Mouse (Mus musculus) common myeloid progenitor, adult 5-6 weeks (primary cell): ENCODE results near the gene Pon1. TPM values are rescaled to one million over a fixed set of nuclear protein-coding genes. Genes with fewer than 3 reads are reported as not detected.
"Not testable (repeated sequence)": the region's sequence is repeated elsewhere in the genome, so short reads cannot be mapped to it uniquely, and the experiment has no call there.

ENCODE experiments used
- ATAC-seq: replicated peaks from 2 replicates; pipeline ENCODE4 v1.8.0; 2016; ENCODE audit warnings: low read depth, mild to moderate bottlenecking, moderate TSS enrichment, inconsistent platforms; ENCODE audit not compliant: poor library complexity, severe bottlenecking
- total RNA-seq: library from RNA; stranded (forward); fragments of 200-1000, 187-1606 nt; gene quantifications from 2 replicates; pipeline ENCODE4 v1.2.3, GENCODE M21; 2017

The Pon1 gene
- total RNA-seq, result not detected in 2 replicates

GRCm38 (mm10) chr6:5193693-5194092, at the start of gene Pon1:
Gene Pon1, minus strand, starts transcription at chr6:5193946.
- ATAC-seq, result no peak

GRCm38 (mm10) chr6:5238799-5239198, 45.1 kb upstream of the Pon1 start:
- ATAC-seq, result no peak

- ATAC-seq, result no peak
These were observed 43.8 kb upstream of the Pon1 start for GRCm38 (mm10) chr6:5237510-5237909.

- no peak for ATAC-seq
These were observed 43.2 kb upstream of the Pon1 start for GRCm38 (mm10) chr6:5236843-5237371.

- no peak for ATAC-seq
These were observed 40.8 kb upstream of the Pon1 start for GRCm38 (mm10) chr6:5234563-5234962.

- no peak for ATAC-seq
These were observed 40.1 kb upstream of the Pon1 start for GRCm38 (mm10) chr6:5233812-5234211.

GRCm38 (mm10) chr6:5232022-5232421, 38.3 kb upstream of the Pon1 start:
- no peak for ATAC-seq

GRCm38 (mm10) chr6:5230261-5230660, 36.5 kb upstream of the Pon1 start:
- ATAC-seq, result no peak

- ATAC-seq, result not testable (repeated sequence)
These were observed 29.8 kb upstream of the Pon1 start for GRCm38 (mm10) chr6:5223551-5223950.

- ATAC-seq, result no peak
These were observed 28.3 kb upstream of the Pon1 start for GRCm38 (mm10) chr6:5222080-5222479.

- no peak for ATAC-seq
These were observed 24.4 kb upstream of the Pon1 start for GRCm38 (mm10) chr6:5218190-5218589.

- ATAC-seq, result no peak
These were observed 14.1 kb upstream of the Pon1 start for GRCm38 (mm10) chr6:5207817-5208216.

- no peak for ATAC-seq
These were observed 6.2 kb upstream of the Pon1 start for GRCm38 (mm10) chr6:5199916-5200315.

GRCm38 (mm10) chr6:5199376-5199905, 5.7 kb upstream of the Pon1 start:
- no peak for ATAC-seq

- ATAC-seq, result no peak
These were observed 4.8 kb upstream of the Pon1 start for GRCm38 (mm10) chr6:5198590-5198989.

- no peak for ATAC-seq
These were observed 3.0 kb downstream of the Pon1 start for GRCm38 (mm10) chr6:5190761-5191160.

GRCm38 (mm10) chr6:5189507-5189906, 4.2 kb downstream of the Pon1 start:
- ATAC-seq, result no peak

GRCm38 (mm10) chr6:5188938-5189337, 4.8 kb downstream of the Pon1 start:
- no peak for ATAC-seq

GRCm38 (mm10) chr6:5188036-5188435, 5.7 kb downstream of the Pon1 start:
- ATAC-seq, result no peak

GRCm38 (mm10) chr6:5187586-5187985, 6.2 kb downstream of the Pon1 start:
- no peak for ATAC-seq

- no peak for ATAC-seq
These were observed 7.4 kb downstream of the Pon1 start for GRCm38 (mm10) chr6:5186229-5186950.

- ATAC-seq, result no peak
These were observed 13.1 kb downstream of the Pon1 start for GRCm38 (mm10) chr6:5180645-5181044.
